Comparison of ENCODE assay signal across 9 mouse cellular contexts in the genomic region with DNA sequence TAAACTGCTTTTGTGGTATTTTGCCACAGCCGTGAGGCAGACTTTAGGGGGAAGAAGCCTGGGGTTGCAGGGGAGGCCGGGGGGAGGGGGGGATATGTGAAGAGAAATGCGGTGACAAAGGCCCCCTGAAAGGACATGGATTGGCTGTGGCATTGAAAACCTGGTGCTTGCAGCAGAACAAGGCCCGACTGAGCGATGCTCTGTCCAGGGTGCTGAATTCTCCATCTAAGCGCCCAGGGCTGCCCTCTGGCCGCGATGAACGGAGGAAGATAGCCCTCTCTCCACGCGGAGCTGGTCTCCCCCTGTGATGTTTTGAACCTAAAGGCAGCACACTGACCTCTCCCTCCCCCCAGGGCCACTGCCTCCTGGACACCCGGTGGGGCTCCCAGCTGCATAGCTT. TPM values are rescaled to one million over a fixed set of nuclear protein-coding genes. Genes with fewer than 3 reads are reported as not detected.
DNase-seq lines count a peak whose midpoint lies in the region; ATAC-seq lines count a peak whose summit lies in the region.
"Had no signal": no experiment of that assay in that cellular context is flagged by ENCODE, and none has a peak within 500 bp of the region (broad histone marks: within the 10 kb centered on the region; RNA-seq: fewer than 3 reads in every experiment).

No protein-coding gene starts in this region.

- DNase-seq in heart, postnatal 10 days: peak; percentile 72 to 82
- no peak for DNase-seq in heart, adult 8-10 months (ENCODE audit: low spot score)
- peak; percentile 78 for DNase-seq in ES-CJ7 (ENCODE audit: low read depth, low spot score)
- peak; percentile 69 for DNase-seq in c-Kit-positive CD71-negative TER-119-negative erythroid progenitor cells, embryonic 14.5 days (ENCODE audit: low read depth)
- DNase-seq in large intestine, adult 2 months (ENCODE audit: low read depth, low spot score): peak; percentile 13
- peak; percentile 68 for DNase-seq in ovary, postnatal 36 days (ENCODE audit: low spot score)
- no peak for DNase-seq in frontal cortex, postnatal 25 days (ENCODE audit: low spot score in 2 of 2)

- intact Hi-C loops in heart, postnatal 10 days (cut with DNase I): no loop called here

- WGBS in large intestine, adult 2 months: 10% methylated on average over 12 of the region's 12 CpGs

- no peak for ATAC-seq in monocyte, adult 5-6 weeks (replicated peaks; ENCODE audit: insufficient number of reproducible peaks, low FRiP score, low TSS enrichment, poor library complexity, severe bottlenecking)

RNA-seq across cellular contexts. Expression of a gene that starts 13.1 kb away (rescaled TPM):
- total RNA-seq in heart, postnatal 10 days (2021): 1 to 10 TPM; 3.8 to 4.1 TPM
- total RNA-seq in heart, adult 8-10 months (2022): 1 to 10 TPM; 1.3 to 2.0 (median 1.8) TPM
- polyA plus RNA-seq in large intestine, adult 2 months (2012; rRNA removed): 0.71 and 1.0 TPM in 2 replicates
- total RNA-seq in monocyte, adult 5-6 weeks (2017): 0.10 TPM in 1 of 3 replicates, not detected in the others

RNA-seq across cellular contexts. Expression of a gene that starts 13.9 kb away (rescaled TPM):
- 10 to 100 TPM; 20.2 to 22.9 TPM for total RNA-seq in heart, postnatal 10 days (2021)
- total RNA-seq in heart, adult 8-10 months (2022): 10 to 100 TPM; 21.0 to 25.3 (median 21.7) TPM
- 21.3 and 22.5 TPM in 2 replicates for polyA plus RNA-seq in large intestine, adult 2 months (2012; rRNA removed)
- 8.3 to 15.0 TPM (median 9.1 TPM) in 3 replicates for total RNA-seq in monocyte, adult 5-6 weeks (2017)

RNA-seq across cellular contexts. Expression of a gene that starts 42.5 kb away (rescaled TPM):
- total RNA-seq in heart, postnatal 10 days (2021): 1 to 10 TPM in 1 of 2 experiments, under 1 TPM in 1; 0.74 to 1.8 TPM
- under 1 TPM in 3 of 4 experiments, not detected in 1; 0.33 to 0.69 (median 0.47) TPM for total RNA-seq in heart, adult 8-10 months (2022)
- not detected in 2 replicates for polyA plus RNA-seq in large intestine, adult 2 months (2012; rRNA removed)
- total RNA-seq in monocyte, adult 5-6 weeks (2017): not detected in 3 replicates
- polyA plus RNA-seq: limb, embryonic 12.5 days had no signal

RNA-seq across cellular contexts. Expression of a gene that starts 43.0 kb away (rescaled TPM):
- 10 to 100 TPM; 40.7 to 48.7 TPM for total RNA-seq in heart, postnatal 10 days (2021)
- total RNA-seq in heart, adult 8-10 months (2022): 10 to 100 TPM; 15.5 to 20.3 (median 18.9) TPM
- polyA plus RNA-seq in large intestine, adult 2 months (2012; rRNA removed): 15.5 and 17.5 TPM in 2 replicates
- 2.5 to 7.1 TPM (median 6.5 TPM) in 3 replicates for total RNA-seq in monocyte, adult 5-6 weeks (2017)

RNA-seq across cellular contexts. Expression of a gene that starts 49.2 kb away (rescaled TPM):
- 10 to 100 TPM; 69.7 to 71.8 TPM for total RNA-seq in heart, postnatal 10 days (2021)
- total RNA-seq in heart, adult 8-10 months (2022): 10 to 100 TPM; 83.8 to 98.3 (median 94.7) TPM
- polyA plus RNA-seq in large intestine, adult 2 months (2012; rRNA removed): 18.9 and 19.0 TPM in 2 replicates
- 138 to 194 TPM (median 160 TPM) in 3 replicates for total RNA-seq in monocyte, adult 5-6 weeks (2017)

Comparison
In these comparisons a context has a peak if more than half of its experiments do, and no peak if none do; other contexts are left out.
1. DNase-seq: peak in heart, postnatal 10 days (2 of 2), ES-CJ7 (single experiment), c-Kit-positive CD71-negative TER-119-negative erythroid progenitor cells, embryonic 14.5 days (single experiment), large intestine, adult 2 months (single experiment) and ovary, postnatal 36 days (single experiment); none in heart, adult 8-10 months (single experiment) and frontal cortex, postnatal 25 days (0 of 2).